Mouse (Mus musculus) gonadal fat pad, adult 2 months (tissue): ENCODE results near the gene Gm37240. TPM values are rescaled to one million over a fixed set of nuclear protein-coding genes. Genes with fewer than 3 reads are reported as not detected.

Source experiments
- DNase-seq: peaks from one replicate; pipeline ENCODE4 v3.0.0-alpha.2; 2012; ENCODE audit warnings: low read depth
- polyA plus RNA-seq: library from polyadenylated mRNA; depleted of rRNA; stranded (reverse); fragments of >200 nt; gene quantifications from 2 replicates; pipeline ENCODE4 v1.2.3, GENCODE M21; 2012

Gene Gm37240
- polyA plus RNA-seq, 1 experiment, result 6.2 TPM

DNA sequence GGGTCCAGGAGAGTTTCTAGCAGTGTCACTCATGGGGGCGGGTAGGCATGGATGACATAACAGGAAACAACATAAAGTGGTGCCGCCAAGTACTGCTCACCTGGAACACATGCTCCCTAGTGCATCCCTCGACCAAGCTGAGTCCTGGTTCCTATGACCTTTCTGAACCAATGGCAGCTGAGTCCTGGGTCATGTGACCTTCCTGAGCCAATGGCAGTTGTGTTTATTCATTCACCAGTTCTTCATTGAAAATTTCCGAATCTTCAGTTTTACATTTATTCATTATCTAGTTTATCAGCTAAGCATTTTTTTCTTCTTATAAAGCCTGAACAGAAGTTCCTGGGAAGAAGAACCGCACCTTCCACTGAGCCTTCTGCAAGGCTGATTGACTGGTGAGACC is 838.7 kb downstream of the Gm37240 start:
- DNase-seq, result no peak

DNA sequence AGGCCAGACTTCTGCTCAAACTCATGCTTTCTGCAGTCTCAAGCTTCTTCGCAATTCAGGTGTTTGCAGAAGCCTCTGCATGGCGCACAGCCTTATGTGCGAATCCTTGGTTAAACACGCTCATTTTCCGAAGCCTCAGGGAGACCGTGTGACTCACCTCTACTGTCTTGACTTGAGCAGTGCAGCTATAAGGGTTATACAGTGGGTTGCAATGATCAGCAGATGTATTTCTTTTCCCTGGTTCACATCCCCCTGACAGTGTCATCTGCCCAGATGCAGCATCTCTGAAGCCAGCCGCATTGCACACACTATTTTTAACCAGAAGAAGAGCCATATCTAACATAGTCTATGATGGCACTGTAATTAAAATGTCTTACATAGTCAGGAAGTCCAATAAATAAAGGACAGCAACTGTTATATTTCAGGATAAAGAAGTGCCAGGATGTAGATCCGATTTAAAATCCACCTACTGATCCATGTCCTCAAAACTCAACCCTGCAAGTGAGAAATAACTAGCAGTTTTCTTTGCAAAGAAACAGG is 843.6 kb downstream of the Gm37240 start:
- DNase-seq, result no peak

DNA sequence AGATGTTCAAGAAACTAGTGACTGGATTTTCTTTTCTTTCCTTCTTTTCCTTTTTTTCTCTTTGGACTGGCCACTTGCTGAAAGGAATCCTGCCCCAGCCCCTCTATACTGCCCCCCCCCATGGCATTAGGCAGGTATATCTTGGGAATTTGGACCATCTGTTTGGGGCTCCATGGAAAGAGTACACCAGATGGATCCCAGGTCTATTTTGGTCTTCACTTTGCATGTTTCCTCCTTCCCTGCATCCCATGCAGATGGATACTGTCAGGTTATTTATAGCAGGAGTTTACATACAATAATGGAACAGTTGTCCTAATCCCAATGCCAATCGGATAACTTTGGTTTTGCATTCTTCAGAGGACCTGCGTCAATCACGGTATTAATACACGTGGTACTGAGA is 845.2 kb downstream of the Gm37240 start:
- DNase-seq, result no peak

DNA sequence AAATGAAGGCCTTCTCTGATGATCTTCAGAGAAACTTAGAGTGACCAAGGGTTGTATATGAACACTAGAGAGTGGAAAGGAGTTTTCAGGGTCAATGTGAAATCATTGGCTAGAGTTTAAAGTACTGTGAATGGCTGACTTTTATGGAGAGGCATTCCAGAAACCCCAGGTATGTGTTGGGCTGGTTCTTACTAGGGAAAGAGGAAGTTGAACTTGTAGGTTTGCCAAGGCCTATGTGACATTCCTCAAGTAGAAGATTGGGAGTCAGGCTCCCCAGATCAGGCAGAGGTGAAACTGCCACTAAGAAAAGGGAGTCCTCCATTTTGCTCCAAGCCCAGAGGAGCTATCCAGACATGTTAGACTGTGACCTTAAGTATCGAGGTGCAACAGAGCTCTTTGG is 858.2 kb downstream of the Gm37240 start:
- no peak for DNase-seq

DNA sequence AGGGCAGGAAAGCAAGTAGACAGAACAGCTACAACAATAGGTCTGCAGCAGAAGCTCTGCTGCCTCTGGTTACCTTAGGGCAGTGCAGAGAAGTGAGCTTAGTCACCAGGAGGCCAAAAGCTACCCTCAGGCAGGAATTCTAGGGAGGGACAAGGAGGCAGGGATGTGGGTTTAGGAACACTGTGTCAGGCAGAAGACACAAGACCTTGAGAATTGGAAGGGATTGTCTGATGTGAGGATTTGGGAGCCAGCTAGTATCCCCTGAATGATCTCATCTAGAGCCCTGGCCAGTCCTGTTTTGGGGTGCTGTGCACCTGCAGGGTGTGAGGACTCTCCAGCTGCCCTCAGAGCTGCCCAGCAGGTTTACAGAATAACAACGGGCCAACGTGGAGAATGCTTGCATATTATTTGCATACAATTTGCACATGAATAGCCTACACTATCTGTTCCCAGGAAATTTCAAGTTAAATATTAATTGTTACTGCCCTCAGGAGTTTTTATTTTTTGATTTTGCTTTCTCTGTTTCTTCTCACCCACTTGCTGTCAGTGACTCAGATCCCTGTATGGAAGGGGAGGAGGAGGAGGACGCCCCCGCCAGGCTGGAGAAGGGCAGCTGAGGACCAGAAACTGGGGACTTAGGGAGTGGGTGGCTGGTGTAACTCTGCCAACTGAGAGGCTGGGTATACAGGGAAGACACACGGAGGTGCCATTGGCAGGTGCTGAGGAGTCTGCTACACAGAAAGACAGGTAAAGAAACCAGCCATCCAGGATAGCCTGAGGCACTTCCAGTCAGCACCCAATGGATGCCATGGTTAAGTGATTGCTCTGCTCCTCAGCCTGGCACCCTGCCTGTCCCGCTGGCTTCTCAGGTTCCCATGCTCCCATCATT is 862.3 kb downstream of the Gm37240 start:
- no peak for DNase-seq

DNA sequence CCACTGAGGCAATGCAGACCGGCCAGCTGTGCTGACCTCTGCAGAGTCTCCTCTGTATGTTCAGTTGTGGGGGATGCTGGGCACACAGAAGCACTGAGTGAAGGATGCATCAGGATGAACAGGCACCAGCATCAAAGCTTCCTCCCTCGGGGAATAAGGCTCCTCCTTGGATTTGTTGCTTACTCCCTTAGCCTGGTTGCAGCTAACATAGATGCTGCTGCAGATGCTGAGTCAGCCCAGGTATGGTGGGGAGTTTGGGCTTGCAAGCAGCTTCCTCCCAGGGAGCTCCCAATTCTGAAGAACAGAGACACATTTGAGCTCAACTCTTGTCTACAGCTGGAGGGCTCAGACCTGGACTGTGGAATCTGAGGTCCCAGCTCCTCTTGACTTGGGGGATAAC is 863.1 kb downstream of the Gm37240 start:
- DNase-seq, result no peak

DNA sequence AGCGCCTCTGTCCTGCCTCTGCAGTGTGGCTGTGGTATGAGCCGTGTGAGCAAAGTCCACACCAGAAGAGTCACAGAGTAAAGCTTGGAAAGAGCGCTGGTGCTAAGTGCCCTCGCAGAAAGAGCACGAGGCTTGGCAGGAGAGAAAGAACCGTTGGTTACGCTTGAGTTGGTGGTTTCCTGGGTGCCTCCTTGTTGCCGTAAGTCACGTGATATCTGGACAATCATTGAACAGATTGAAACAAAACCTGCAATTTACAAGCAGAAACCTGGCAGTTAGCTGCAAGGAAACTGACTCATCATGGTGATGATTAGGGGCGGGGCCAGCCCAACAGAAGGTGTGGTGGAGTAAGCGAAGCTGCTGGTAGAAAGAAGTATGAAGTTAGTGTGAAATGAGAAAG is 864.5 kb downstream of the Gm37240 start:
- no peak for DNase-seq

DNA sequence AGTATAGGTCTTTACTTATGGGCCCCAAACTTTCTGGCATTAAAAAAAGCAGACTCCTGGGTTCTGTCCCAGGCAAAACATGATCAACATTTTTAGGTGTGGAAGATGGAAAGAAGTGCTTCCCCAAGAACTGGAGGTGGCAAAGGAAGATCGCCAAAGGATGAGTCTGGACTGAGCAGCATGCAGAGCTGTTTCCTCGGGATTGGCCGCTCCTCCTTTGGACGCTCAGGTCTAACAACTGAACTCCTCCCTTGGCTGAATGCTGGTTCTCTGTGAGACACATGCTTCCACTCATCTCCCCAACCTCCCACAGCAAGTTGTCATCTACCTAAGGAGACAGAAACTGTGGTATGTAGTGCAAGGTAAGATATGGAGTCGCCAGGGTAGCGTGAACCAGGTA is 865.5 kb downstream of the Gm37240 start:
- no peak for DNase-seq

DNA sequence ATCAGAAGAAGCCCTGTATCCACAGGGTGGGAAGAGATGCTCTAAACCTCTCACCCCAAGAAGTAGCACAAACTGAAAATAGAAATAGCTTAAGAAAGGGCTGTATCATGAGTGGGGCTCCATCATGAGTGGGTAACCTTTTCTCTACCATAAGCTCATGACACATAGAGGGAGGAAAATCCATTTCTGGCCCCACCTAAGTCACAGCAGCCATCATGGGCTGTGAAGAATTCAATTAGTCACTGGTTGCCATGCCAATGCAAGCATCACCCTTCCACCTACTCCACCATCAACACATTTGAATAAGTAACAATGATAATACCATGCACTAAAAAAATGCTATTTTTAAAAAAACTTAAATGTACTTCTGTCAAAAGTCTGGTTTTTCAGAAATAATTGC is 867.2 kb downstream of the Gm37240 start:
- no peak for DNase-seq

DNA sequence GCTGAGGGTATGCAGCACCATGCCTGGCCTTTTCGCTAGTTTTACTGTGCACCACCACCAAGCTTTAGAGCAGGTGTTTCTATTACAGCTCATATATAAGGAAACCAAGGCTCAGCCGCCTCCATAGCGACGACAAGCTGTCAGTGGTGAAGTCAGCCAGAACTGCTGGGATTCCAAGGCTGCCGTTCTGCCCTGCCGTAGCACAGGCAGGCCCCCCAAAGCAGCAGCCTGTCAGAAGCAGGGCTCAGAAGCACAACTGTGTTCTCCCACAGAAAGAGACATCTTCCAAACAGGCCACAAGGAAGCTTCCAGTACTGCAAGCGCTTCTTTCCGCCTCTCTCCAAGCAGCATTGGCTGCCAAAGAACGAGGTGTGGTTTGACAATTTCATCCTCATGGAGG is 871.7 kb downstream of the Gm37240 start:
- DNase-seq, result no peak

DNA sequence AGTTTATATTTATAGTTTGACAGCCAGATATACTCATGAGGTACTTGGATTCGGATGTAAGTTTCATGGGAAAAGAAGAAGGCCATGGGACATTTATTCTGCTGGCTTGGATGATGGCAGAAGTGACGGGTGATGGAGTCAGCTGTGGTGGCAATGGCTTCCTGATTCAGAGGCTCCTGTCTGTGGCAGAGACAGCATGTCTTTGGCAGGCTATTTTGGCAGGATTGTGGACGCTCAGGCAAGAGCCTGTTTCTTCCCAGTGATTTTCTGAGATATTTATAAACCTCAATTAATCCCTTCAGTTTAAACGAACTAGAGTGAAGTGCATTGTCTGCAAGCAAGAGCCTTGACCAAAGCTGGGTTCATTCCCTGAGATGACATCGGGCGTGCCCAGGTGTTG is 874.4 kb downstream of the Gm37240 start:
- no peak for DNase-seq

DNA sequence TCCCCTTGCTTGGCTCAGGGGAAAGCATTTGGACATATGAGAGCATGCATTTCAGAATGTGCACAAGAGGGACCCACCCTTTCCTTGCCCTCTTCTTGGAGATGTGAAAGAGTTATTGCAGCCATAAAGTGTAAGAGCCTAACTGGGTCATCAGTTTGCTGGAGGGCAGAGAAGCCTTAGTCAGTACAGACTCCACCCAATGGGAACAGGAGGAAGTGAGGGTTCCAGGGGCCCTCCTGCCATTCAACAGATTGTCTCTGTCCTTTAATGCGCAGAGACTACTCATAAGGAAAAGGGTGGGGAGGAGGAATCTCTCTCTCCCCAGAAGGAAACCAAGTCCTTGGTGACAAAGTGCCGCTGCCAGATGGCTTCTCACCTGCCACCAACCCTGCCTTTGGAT is 882.1 kb downstream of the Gm37240 start:
- DNase-seq, result no peak

DNA sequence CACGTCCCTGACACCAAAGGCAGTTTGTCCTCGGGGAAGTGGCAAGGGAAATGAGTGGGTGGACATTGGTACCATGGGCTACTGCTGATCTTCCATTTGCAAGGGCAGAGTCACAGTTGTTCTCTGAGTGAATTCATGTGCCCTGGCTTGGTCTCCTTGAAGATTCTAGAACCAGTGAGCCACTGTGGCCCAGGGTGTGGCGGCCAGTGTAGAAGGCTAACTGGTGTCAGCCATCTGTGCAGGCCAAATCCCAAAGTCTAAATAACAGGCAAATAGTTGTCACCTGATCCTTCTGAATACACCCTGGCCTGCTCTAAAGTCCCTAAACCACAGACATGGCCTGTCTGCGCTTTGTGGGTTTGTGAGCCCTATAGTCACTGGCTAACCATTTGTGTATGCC is 898.4 kb downstream of the Gm37240 start:
- DNase-seq, result no peak

DNA sequence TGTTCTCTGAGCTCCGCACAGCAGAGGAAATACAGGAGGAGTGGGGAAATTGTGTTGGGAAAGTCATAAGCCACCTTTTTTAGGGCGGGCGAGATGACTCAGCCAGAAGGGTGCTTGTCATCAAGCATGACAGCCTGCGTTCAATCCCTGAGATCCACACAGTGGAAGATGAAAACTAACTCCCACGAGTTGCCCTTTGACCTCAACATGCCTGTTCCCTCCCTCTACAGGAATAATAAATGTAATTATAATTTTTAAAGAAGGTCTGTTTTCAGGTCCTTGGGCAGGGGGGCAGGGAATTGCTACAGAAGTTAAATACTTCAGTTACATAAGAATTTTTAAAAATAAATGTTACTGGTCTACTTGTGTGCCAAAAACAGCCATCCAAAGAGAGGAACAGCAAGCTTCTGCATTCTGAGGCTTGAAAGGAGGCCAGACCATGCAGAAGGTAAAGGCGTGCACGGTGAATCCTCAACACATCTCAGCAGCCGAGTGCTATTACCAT is 902.1 kb downstream of the Gm37240 start:
- no peak for DNase-seq

DNA sequence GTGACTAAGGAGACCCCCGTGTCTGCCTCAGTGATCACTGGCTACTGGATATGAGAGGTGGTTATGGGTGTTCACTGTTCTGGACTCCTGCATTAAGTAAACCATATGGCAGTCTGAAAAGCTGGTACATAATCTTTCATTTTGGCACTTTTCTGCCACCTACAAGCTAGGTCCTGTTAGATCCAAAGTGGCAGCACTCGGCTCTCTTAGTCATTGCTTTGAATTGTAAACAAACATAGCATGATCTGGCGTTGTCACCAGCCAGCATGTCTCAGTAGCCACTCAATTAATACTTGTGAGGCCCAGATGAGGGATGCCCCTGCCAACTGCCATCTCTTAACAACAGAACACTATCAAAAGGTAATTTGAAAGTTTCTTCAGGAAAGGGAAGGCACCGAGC is 904.6 kb downstream of the Gm37240 start:
- no peak for DNase-seq

DNA sequence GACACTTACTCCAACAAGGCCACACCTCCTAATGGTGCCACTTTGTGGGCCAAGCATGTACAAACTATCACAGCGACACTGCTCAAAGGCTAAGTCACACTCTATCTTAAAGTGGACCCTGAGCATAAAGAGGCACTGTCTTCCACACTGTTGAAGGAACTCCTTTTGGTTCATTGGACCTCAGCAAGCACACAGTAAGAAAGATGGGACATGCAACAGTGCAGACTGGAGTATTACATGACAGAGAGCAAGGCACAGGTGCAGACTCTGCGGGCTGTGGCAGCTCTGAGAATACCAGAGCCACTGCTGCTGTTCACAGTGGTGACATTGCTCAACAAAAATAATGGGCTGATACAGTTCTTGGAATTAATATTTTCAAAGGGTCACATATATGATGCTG is 907.2 kb downstream of the Gm37240 start:
- no peak for DNase-seq

DNA sequence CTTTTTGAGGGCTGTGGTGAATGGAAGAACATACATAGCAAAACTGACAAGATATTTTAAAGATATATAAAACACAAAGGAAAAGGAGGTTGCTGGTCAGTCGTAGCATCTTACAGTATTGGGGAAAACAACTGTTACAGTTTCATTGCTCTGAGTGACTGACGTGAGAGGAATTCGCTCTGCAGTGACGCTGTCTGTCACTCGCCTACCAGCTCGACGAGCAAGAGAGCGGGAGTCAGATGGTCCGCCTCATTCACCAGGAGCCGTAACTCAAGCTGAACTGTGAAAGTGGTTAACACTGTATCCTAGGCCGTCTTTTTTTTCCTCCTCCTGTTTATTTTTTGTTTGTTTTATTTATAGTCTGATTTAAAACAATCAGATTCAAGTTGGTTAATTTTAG is 908.6 kb downstream of the Gm37240 start:
- DNase-seq, result no peak

DNA sequence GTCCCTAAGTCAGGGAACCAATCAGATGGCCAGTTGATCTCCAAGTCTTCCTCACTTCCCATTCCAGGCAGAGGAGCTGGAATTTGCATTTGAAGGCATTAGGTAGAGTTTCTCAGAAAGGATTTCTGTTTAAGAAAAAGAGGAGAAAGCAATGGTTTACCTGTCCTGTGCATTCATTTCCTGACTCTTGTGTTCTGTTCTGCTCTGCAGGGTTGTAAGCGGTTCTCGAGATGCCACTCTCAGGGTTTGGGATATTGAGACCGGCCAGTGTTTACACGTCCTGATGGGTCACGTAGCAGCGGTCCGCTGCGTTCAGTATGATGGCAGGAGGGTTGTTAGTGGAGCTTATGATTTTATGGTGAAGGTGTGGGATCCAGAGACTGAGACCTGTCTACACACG is 913.1 kb downstream of the Gm37240 start:
- DNase-seq, result no peak

DNA sequence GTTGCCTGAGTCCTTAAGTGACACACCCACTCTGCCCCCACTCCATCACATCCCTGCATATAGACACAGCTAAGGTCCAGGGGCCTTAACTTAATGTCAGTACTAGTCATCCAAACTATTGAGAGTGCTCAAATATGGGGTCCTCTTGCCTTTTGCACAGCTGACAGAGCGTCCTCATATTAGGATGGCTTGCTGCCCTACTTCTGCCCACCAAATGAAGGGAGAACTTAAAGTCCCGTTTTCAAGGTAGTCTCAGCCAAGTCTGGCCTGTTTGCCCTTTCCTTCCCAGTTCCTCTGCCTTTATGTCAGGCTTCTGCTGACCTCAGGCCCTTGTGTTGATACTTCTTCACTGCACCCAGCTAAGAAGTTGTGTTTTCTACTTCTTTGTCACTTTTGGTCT is 914.4 kb downstream of the Gm37240 start:
- DNase-seq, result no peak

DNA sequence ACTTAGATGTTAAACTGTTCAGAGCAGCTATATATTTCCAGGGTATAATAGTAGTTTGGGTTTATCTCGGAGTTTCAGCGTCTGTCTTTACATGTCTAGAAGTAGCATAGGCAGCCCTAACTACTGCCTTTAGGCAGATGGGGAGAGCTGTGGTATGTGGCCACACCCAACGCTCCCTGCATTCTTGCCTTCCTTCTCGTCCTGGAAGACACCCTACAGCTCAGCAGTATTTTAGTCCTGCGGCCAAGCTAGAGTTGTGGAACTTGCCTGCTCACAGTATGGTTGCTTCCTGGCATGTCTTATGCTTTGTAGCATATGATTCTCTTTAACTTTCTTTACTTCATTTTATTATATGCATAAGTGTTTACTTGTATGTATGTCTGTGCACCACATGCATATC is 915.8 kb downstream of the Gm37240 start:
- DNase-seq, result no peak

DNA sequence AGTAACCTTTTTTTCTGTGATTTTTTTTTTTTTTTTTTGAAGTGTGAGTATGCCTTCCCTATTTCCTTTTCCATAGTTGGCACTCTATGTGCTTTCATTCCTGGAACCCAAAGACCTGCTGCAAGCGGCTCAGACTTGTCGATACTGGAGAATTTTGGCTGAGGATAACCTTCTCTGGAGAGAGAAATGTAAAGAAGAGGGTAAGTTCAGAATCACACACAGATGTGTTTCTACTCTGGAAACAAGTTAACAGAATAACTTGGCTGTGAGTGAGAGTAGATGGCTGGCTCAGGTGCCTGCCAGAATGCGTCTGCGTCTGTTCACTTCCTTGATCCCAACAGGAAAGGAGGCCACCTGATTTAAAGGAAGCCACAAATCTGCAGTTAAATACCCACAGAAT is 920.0 kb downstream of the Gm37240 start:
- peak; percentile 46 for DNase-seq

DNA sequence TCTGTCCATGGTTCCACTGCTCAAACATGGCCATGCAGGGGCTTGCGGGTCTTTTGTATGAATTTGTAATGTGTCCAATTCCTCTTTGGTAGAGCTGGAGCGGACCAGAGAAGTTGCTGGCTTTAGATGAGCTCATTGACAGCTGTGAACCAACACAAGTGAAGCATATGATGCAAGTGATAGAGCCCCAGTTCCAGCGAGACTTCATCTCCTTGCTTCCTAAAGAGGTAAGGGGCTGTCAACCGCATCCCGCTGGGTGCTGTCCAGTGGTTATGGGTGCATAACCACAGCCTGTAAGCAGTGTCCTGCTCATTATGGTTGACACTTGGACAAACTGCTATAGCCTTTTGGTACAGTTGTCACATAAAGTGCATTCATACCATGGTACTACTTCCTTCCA is 922.2 kb downstream of the Gm37240 start:
- DNase-seq, result no peak

DNA sequence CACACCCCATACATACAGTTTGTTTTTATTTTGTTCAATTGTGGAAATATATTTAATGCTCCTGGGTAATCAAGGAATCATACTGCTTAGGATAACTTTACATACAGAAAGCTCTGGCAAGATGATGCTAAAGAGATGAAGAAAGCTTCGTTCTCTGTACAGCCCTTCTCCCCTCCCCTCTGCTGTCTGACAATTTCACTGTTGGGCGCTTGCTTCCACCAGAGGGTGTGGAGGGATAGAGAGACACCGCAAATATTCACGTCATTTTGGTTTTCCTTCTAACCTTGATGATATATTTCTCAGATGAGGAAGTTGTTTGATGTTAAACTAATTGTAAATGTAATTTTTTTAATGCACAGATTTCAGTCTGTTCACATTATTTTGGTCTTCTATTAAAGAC is 931.5 kb downstream of the Gm37240 start:
- no peak for DNase-seq
